Mouse (Mus musculus) liver, embryonic 16.5 days (tissue): Measurements from ENCODE around the gene F10. TPM values are rescaled to one million over a fixed set of nuclear protein-coding genes. Genes with fewer than 3 reads are reported as not detected.
A peak's percentile ranks its signal among the peaks of the same experiment; 100 is the strongest.

Source experiments
- ATAC-seq: fragments of 200-750 bp; cut with Nextera tagmentation; 2 replicates; pipeline ENCODE4 v1.8.0; 2017; ENCODE audit warnings: low read depth, mild to moderate bottlenecking, moderate number of reproducible peaks, moderate library complexity
- H3K27ac ChIP-seq: fragments of 300-500 bp; sonication (generic); 2 replicates; pipeline ENCODE4 v1.5.1; 2014; ENCODE audit warnings: mild to moderate bottlenecking, low read length
- H3K27me3 ChIP-seq: fragments of 300-500 bp; sonication (generic); 2 replicates; pipeline ENCODE4 v1.6.1; 2014; ENCODE audit warnings: low read depth, low read length, mixed read lengths; ENCODE audit not compliant: control insufficient read depth, insufficient read depth
- H3K36me3 ChIP-seq: fragments of 300-500 bp; sonication (generic); 2 replicates; pipeline ENCODE4 v1.6.1; 2014; ENCODE audit warnings: mild to moderate bottlenecking; ENCODE audit not compliant: control insufficient read depth, insufficient read depth
- H3K4me1 ChIP-seq: fragments of 300-500 bp; sonication (generic); 2 replicates; pipeline ENCODE4 v1.6.1; 2014; ENCODE audit warnings: low read depth, low read length, mixed read lengths; ENCODE audit not compliant: control insufficient read depth
- H3K4me2 ChIP-seq: fragments of 300-500 bp; sonication (generic); 2 replicates; pipeline ENCODE4 v1.6.1; 2014; ENCODE audit warnings: low read depth, low read length, mixed read lengths
- H3K4me3 ChIP-seq: fragments of 300-500 bp; sonication (generic); 2 replicates; pipeline ENCODE4 v1.5.1; 2014; ENCODE audit warnings: low read depth, mild to moderate bottlenecking, low read length
- H3K9ac ChIP-seq: fragments of 300-500 bp; sonication (generic); 2 replicates; pipeline ENCODE4 v1.6.1; 2014; ENCODE audit warnings: low read depth, low read length
- H3K9me3 ChIP-seq: fragments of 300-500 bp; sonication (generic); replicated peaks from 2 replicates; pipeline ENCODE4 v1.6.1; 2016; ENCODE audit warnings: low read length; ENCODE audit not compliant: control insufficient read depth
- WGBS: fragments of 180-500 bp; shearing (Covaris S2); extraction: QIAGEN DNeasy Blood & Tissue Kit; methylation state at CpG from one replicate; pipeline ENCODE4 v1.1.7; 2014; ENCODE audit not compliant: insufficient replicate concordance; 5-methylcytosine and 5-hydroxymethylcytosine counted together
- polyA plus RNA-seq: library from polyadenylated mRNA; unstranded; fragments of >200 nt; fragmentation: Nextera tagmentation; extraction: Ambion mirVana; gene quantifications from 2 replicates; pipeline ENCODE4 v1.2.1, GENCODE M21; 2015

F10 gene
- polyA plus RNA-seq, 1 experiment from 2014 or later: 195 TPM

GRCm38 (mm10) chr8:13007458-13007857 lies 29.6 kb upstream of the F10 start:
- Histone ChIP-seq H3K27me3 (no peaks in the 10 kb centered on the region), H3K36me3 (no peaks in the 10 kb centered on the region), H3K9me3 (no peaks in the 10 kb centered on the region), H3K27ac (no peak overlapping the region), H3K4me3 (no peak overlapping the region), H3K4me1 (no peaks in the 10 kb centered on the region), H3K9ac (no peak overlapping the region), H3K4me2 (no peak overlapping the region)
- no peak for ATAC-seq
- 58% methylated on average over 4 of the region's 4 CpGs for WGBS

- 34% methylated on average over 4 of the region's 4 CpGs for WGBS
- no peaks in the 10 kb centered on the region for H3K4me1 ChIP-seq
These were observed 26.8 kb upstream of the F10 start for GRCm38 (mm10) chr8:13010313-13010712.

DNA sequence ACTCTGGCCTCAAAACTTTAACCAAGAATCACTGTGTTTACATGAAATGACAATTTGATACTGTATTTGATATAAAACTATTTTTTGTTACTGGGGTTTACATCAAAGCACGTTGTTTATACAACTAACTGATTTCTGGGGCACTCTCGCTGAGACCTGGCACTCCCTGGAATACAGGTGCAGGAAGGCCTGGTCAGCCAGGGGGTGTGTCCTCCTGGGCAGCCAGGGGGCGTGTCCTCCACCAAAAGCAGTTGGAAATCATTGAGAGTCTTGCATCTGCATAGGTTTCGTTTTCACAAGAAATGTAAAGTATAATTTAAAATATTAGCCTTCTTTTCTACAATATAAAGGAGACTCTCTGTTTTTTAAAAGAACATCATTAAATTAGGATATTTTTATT lies 17.5 kb upstream of the F10 start:
- H3K4me2 ChIP-seq: no peak overlapping the region
- H3K27me3 ChIP-seq: no peaks in the 10 kb centered on the region
- H3K9me3 ChIP-seq: no peaks in the 10 kb centered on the region
- H3K4me3 ChIP-seq: no peak overlapping the region
- H3K9ac ChIP-seq: no peak overlapping the region
- no peak for ATAC-seq
- H3K4me1 ChIP-seq: no peaks in the 10 kb centered on the region
- WGBS: 38% methylated on average over 4 of the region's 4 CpGs
- no peaks in the 10 kb centered on the region for H3K36me3 ChIP-seq
- H3K27ac ChIP-seq: no peak overlapping the region

More at GRCm38 (mm10) chr8:13010313-13010712, 26.8 kb upstream of the F10 start:
- Histone ChIP-seq H3K9me3 (no peaks in the 10 kb centered on the region), H3K27ac (no peak overlapping the region), H3K36me3 (no peaks in the 10 kb centered on the region), H3K4me2 (no peak overlapping the region), H3K27me3 (no peaks in the 10 kb centered on the region), H3K9ac (no peak overlapping the region), H3K4me3 (no peak overlapping the region)
- peak; percentile 65 for ATAC-seq

DNA sequence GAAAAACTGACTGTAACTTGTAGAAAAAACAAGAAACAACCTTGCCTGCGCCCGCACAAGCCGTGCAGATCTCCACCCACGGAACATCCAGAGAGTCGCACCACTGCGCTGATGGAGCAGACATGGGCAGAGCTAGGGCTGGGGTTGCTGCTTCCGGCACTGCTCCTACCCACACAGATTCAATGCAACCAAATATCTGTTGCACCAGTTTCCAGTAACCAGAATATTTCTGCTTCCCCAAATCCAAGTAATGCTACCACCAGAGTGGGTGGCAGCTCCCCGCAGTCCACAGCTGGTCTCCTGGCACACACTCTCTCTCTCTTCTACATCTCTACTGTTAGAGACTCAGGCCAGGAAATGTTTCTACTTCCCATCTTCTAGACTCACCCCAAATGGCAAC lies 15.3 kb upstream of the F10 start:
- ATAC-seq: no peak
- Histone ChIP-seq H3K4me3 (no peak overlapping the region), H3K4me2 (no peak overlapping the region), H3K4me1 (no peaks in the 10 kb centered on the region), H3K27ac (no peak overlapping the region), H3K9me3 (no peaks in the 10 kb centered on the region), H3K36me3 (no peaks in the 10 kb centered on the region), H3K27me3 (no peaks in the 10 kb centered on the region), H3K9ac (no peak overlapping the region)
- WGBS: 83% methylated on average over 8 of the region's 8 CpGs

- H3K4me1 ChIP-seq: no peaks in the 10 kb centered on the region; the same call in 1 of the 2 replicates
- H3K9ac ChIP-seq: no peak within 1 kb of the TSS
- H3K4me3 ChIP-seq: no peak within 1 kb of the TSS
- 48% methylated on average over 10 of the region's 10 CpGs for WGBS
- ATAC-seq: peak; percentile 77
- H3K4me2 ChIP-seq: no peak within 1 kb of the TSS
- no peaks in the 10 kb centered on the region for H3K9me3 ChIP-seq
- no peak within 1 kb of the TSS for H3K27ac ChIP-seq
- H3K27me3 ChIP-seq: no peaks in the 10 kb centered on the region
- H3K36me3 ChIP-seq: no peaks in the 10 kb centered on the region
These were observed 11.5 kb upstream of the F10 start, which contains the start of gene F7 for GRCm38 (mm10) chr8:13025487-13026224. Gene F7 (plus strand): TSS chr8:13026034.

- Histone ChIP-seq H3K4me1 (no peaks in the 10 kb centered on the region; the same call in none of the 2 replicates), H3K9me3 (no peaks in the 10 kb centered on the region), H3K27me3 (no peaks in the 10 kb centered on the region), H3K27ac (no peak overlapping the region), H3K9ac (no peak overlapping the region), H3K4me3 (no peak overlapping the region), H3K4me2 (no peak overlapping the region), H3K36me3 (no peaks in the 10 kb centered on the region)
- ATAC-seq: no peak
- 65% methylated on average over 5 of the region's 5 CpGs for WGBS
These were observed 9.5 kb upstream of the F10 start for GRCm38 (mm10) chr8:13027615-13028014.

GRCm38 (mm10) chr8:13028482-13028881 lies 8.6 kb upstream of the F10 start:
- no peak overlapping the region for H3K27ac ChIP-seq
- WGBS: 21% methylated on average over 5 of the region's 5 CpGs
- H3K4me3 ChIP-seq: no peak overlapping the region
- no peak for ATAC-seq
- no peak overlapping the region for H3K4me2 ChIP-seq
- no peaks in the 10 kb centered on the region; the same call in none of the 2 replicates for H3K4me1 ChIP-seq
- no peaks in the 10 kb centered on the region for H3K36me3 ChIP-seq
- H3K27me3 ChIP-seq: no peaks in the 10 kb centered on the region
- no peak overlapping the region for H3K9ac ChIP-seq
- no peaks in the 10 kb centered on the region for H3K9me3 ChIP-seq

DNA sequence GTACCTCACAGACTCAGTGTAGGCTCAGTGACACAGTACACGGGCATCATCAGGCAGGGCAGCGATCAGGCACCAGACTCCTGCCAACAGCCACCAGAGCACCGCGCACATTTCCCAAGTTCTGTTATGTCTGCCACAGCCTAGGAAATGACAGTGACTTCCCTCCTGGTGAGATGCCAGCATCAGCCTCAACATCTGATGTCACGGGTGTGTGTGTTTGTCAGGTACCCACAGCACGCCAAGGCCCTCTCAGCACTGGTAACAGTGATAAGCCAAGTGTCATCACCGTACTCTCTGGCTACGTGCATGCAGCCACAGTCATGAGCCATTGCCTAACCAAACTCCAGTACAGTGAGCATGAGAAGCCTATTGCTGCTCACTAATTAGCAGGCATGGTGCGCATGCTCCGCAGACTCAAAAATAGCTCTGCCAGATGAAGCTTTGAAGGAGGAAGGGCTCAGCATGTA lies 729 bp upstream of the F10 start:
- 60% methylated on average over 10 of the region's 10 CpGs for WGBS
- no peak for ATAC-seq
- Histone ChIP-seq H3K4me2 (no peak overlapping the region), H3K9ac (no peak overlapping the region), H3K36me3 (no peaks in the 10 kb centered on the region), H3K27me3 (no peaks in the 10 kb centered on the region), H3K9me3 (no peaks in the 10 kb centered on the region), H3K4me3 (no peak overlapping the region), H3K4me1 (peaks cover 10% of the 10 kb centered on the region), H3K27ac (peak overlapping the region; percentile 83)

DNA sequence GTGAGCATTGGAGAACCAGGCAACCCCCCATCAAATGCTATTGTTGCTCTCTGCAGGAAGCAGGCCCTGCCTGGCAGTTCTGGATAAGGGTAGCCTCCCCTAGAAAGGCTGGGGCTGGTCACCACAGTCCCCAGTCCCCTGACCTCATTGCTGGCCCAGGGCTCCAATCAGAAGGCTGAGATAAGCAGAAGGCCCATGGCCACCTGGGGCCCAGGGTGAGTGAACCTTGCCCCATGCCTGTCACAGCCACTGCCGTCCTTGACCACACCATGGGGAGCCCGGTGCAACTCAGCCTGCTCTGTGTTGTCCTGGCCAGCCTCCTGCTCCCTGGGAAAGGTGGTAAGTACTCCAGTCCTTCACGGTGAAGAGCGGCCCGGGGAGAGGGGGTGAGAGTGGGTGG lies 461 bp downstream of the F10 start:
- H3K36me3 ChIP-seq: no peaks in the 10 kb centered on the region
- peaks cover 10% of the 10 kb centered on the region; the same call in 1 of the 2 replicates for H3K4me1 ChIP-seq
- peak overlapping the region; percentile 83 for H3K27ac ChIP-seq
- ATAC-seq: peak; percentile 91
- H3K27me3 ChIP-seq: no peaks in the 10 kb centered on the region
- H3K4me2 ChIP-seq: peak overlapping the region; percentile 17
- peak overlapping the region; percentile 43 for H3K4me3 ChIP-seq
- H3K9me3 ChIP-seq: no peaks in the 10 kb centered on the region
- H3K9ac ChIP-seq: no peak overlapping the region; the same call in 1 of the 2 replicates
- 33% methylated on average over 5 of the region's 5 CpGs for WGBS
